Mouse (Mus musculus): ENCODE data around the gene Dnajb8. TPM values are rescaled to one million over a fixed set of nuclear protein-coding genes. Genes with fewer than 3 reads are reported as not detected.

The Dnajb8 gene
- polyA plus RNA-seq, 1 experiment = not detected

DNA sequence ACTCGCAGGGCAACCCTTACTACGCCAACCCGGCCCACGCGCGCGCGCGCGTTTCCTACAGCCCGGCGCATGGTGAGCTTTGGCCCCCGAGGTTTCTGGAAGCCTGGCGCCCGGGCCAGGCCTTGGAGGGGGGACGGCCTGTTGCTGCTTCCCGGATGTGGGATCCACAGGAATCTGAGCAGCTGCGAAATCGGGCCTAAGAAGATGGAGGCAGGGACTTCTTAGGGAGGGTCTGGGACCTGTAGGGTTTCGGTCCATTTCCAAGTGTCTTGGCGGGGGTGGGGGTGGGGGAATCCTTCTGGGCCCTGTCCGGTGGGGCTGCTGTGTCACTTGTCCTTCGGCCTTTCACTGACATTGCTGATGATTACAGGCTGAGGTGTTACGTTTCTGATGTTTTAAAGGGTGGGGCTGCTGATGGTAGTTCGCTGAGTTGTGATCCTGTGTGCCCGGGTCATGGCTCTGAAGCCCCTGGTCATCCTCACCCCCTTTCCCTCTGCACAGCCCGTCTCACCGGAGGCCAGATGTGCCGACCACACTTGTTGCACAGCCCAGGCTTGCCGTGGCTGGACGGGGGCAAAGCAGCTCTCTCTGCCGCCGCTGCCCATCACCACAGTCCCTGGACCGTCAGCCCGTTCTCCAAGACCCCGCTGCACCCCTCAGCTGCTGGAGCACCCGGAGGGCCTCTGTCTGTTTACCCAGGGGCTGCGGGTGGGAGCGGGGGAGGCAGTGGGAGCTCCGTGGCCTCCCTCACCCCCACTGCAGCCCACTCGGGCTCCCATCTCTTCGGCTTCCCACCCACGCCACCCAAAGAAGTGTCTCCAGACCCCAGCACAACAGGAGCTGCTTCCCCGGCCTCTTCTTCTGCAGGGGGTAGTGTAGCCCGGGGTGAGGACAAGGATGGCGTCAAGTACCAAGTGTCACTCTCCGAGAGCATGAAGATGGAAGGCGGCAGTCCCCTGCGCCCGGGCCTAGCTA lies 22.1 kb upstream of the Dnajb8 start:
- Histone ChIP-seq H3K4me3 (ENCODE audit: insufficient read depth, low read depth, low read length) (peak overlapping the region; percentile 42), H3K36me3 (ENCODE audit: control insufficient read depth, insufficient read depth, low read length) (no peaks in the 10 kb centered on the region), H3K27me3 (replicated peaks; ENCODE audit: control insufficient read depth, insufficient read depth, low read length) (peaks cover 2% of the 10 kb centered on the region; the same call in 1 of the 2 replicates), H3K27ac (ENCODE audit: insufficient read depth, low read depth, low read length) (no peak overlapping the region), H3K4me1 (ENCODE audit: control insufficient read depth, insufficient read depth, low read length) (no peaks in the 10 kb centered on the region)
- no peak for DNase-seq
- TF ChIP-seq POLR2A (IDR thresholded peaks at IDR 0.05; ENCODE audit: low read depth, low read length) (no peak), CTCF (conservative IDR thresholded peaks at IDR 0.05; ENCODE audit: insufficient read depth, insufficient read length, low read depth, low read length) (no peak)
- 16% methylated on average over 50 of the region's 50 CpGs for WGBS

GRCm38 (mm10) chr6:88200693-88201609 lies 21.1 kb upstream of the Dnajb8 start:
- peak; percentile 54 for DNase-seq
- no peak for TF ChIP-seq POLR2A (IDR thresholded peaks at IDR 0.05; ENCODE audit: low read depth, low read length)
- TF ChIP-seq CTCF (conservative IDR thresholded peaks at IDR 0.05; ENCODE audit: insufficient read depth, insufficient read length, low read depth, low read length) = no peak
- 46% methylated on average over 20 of the region's 20 CpGs for WGBS
- Histone ChIP-seq H3K27ac (ENCODE audit: insufficient read depth, low read depth, low read length) (peak overlapping the region; percentile 7; the same call in 1 of the 2 replicates), H3K27me3 (replicated peaks; ENCODE audit: control insufficient read depth, insufficient read depth, low read length) (peaks cover 2% of the 10 kb centered on the region; the same call in 1 of the 2 replicates), H3K36me3 (ENCODE audit: control insufficient read depth, insufficient read depth, low read length) (no peaks in the 10 kb centered on the region), H3K4me1 (ENCODE audit: control insufficient read depth, insufficient read depth, low read length) (no peaks in the 10 kb centered on the region), H3K4me3 (ENCODE audit: insufficient read depth, low read depth, low read length) (peak overlapping the region; percentile 42)

GRCm38 (mm10) chr6:88201926-88202700 lies 20.0 kb upstream of the Dnajb8 start:
- Histone ChIP-seq H3K36me3 (ENCODE audit: control insufficient read depth, insufficient read depth, low read length) (no peaks in the 10 kb centered on the region), H3K4me1 (ENCODE audit: control insufficient read depth, insufficient read depth, low read length) (no peaks in the 10 kb centered on the region), H3K4me3 (ENCODE audit: insufficient read depth, low read depth, low read length) (peak overlapping the region; percentile 29), H3K27ac (ENCODE audit: insufficient read depth, low read depth, low read length) (peak overlapping the region; percentile 87), H3K27me3 (replicated peaks; ENCODE audit: control insufficient read depth, insufficient read depth, low read length) (peaks cover 2% of the 10 kb centered on the region; the same call in 1 of the 2 replicates)
- WGBS = 45% methylated on average over 15 of the region's 15 CpGs
- no peak for DNase-seq
- TF ChIP-seq POLR2A (IDR thresholded peaks at IDR 0.05; ENCODE audit: low read depth, low read length) (no peak), CTCF (conservative IDR thresholded peaks at IDR 0.05; ENCODE audit: insufficient read depth, insufficient read length, low read depth, low read length) (no peak)

DNA sequence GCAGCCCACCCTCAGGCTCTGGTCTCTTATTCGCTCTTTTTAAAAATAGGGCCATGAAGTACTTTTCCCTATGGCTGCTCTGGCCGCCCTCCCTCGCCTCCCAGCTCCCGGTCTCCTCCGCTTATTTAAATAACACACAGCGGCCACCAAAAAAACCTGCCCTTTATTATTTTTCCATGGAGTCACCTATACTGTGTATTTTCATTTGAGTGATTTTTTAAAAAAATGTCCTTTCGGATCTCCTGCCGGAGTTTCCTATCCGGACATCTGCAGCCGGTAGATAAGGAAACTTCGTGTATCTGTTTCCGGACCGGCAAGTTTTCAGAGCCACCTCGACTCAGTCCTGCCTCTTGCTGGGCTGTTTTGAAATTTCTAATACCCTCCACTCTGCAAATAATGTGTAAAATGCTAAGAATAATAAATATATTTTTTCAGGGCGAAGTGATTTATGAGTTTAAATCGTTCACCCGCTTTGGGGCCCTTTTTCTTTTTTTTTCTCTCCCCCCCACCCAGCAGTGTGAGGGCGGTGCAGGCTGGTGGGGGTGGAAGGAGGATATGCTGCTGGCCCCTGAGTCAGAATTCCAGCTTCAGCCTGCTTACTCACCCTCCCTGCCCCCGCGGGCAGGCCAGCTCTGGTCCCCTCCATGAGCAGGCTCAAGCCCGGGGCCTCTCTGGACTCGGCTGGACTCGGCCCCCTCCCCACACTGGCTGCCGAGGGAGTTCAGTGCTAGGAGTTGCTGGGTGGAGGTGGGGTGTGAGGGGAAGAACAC lies 19.0 kb upstream of the Dnajb8 start:
- H3K4me1 ChIP-seq (ENCODE audit: control insufficient read depth, insufficient read depth, low read length) = no peaks in the 10 kb centered on the region
- peak; percentile 90 for DNase-seq
- peak overlapping the region; percentile 84 for H3K27ac ChIP-seq (ENCODE audit: insufficient read depth, low read depth, low read length)
- H3K4me3 ChIP-seq (ENCODE audit: insufficient read depth, low read depth, low read length) = no peak overlapping the region
- no peaks in the 10 kb centered on the region for H3K36me3 ChIP-seq (ENCODE audit: control insufficient read depth, insufficient read depth, low read length)
- no peak for TF ChIP-seq POLR2A (IDR thresholded peaks at IDR 0.05; ENCODE audit: low read depth, low read length)
- TF ChIP-seq CTCF (conservative IDR thresholded peaks at IDR 0.05; ENCODE audit: insufficient read depth, insufficient read length, low read depth, low read length) = no peak
- H3K27me3 ChIP-seq (replicated peaks; ENCODE audit: control insufficient read depth, insufficient read depth, low read length) = peaks cover 2% of the 10 kb centered on the region; the same call in 1 of the 2 replicates
- 13% methylated on average over 24 of the region's 24 CpGs for WGBS

- TF ChIP-seq POLR2A (IDR thresholded peaks at IDR 0.05; ENCODE audit: low read depth, low read length) = no peak
- TF ChIP-seq CTCF (conservative IDR thresholded peaks at IDR 0.05; ENCODE audit: insufficient read depth, insufficient read length, low read depth, low read length) = no peak
- Histone ChIP-seq H3K4me1 (ENCODE audit: control insufficient read depth, insufficient read depth, low read length) (no peaks in the 10 kb centered on the region), H3K4me3 (ENCODE audit: insufficient read depth, low read depth, low read length) (no peak overlapping the region), H3K36me3 (ENCODE audit: control insufficient read depth, insufficient read depth, low read length) (no peaks in the 10 kb centered on the region), H3K27ac (ENCODE audit: insufficient read depth, low read depth, low read length) (peak overlapping the region; percentile 84), H3K27me3 (replicated peaks; ENCODE audit: control insufficient read depth, insufficient read depth, low read length) (0 out of 2 replicates have a peak, but pooled peaks cover 2% of the 10 kb centered on the region)
- 39% methylated on average over 10 of the region's 10 CpGs for WGBS
- DNase-seq = no peak
These were observed 18.2 kb upstream of the Dnajb8 start for GRCm38 (mm10) chr6:88203791-88204405.
